Mouse (Mus musculus): Measurements from ENCODE around the gene Nap1l4. TPM values are rescaled to one million over a fixed set of nuclear protein-coding genes. Genes with fewer than 3 reads are reported as not detected.

Gene Nap1l4
- polyA plus RNA-seq, 1 experiment, result 50.0 TPM

DNA sequence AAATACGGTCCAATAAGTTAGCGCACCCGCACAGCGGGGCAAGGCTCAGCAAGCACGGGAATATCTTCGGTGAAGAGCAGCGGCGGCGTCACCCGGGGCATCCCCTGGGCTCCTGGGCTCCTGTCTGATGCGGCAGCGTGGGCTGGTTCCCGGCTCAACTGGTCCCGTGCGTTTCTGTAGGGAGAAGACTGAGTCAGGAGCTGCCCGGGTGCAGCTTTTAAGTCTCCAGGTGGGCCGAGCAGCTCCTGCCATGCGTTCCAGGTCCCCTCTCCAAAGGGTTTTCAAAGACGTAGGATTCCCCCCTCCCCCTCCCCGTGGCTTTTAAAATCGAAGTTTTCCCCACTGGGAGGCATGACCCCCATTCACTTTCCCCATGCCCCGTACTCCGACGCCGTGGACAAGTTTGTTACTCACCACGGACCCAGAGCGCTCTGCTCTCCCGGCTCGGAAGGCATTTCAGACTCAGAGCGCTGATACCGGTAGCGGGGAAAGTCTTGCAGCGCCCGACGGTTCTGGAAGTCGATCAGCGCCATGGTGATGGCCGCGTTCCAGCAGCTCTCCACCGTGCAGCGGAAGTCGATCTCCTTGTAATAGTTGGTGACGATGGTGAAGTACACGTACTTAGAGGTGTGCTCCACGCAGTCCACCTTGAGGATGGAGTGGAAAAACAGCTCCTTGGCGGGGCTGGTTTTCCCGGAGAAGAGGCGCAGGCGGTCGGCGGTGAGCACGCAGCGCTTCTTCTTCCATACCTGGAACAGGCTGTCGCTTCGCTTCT, 47.1 kb downstream of the Nap1l4 start:
- Histone ChIP-seq H3K4me3 (ENCODE audit: extremely low read depth, insufficient read depth, insufficient read length) (peak overlapping the region; percentile 25; the same call in 1 of the 2 replicates), H3K27me3 (ENCODE audit: control insufficient read depth, insufficient read depth, low read length) (peaks cover 15% of the 10 kb centered on the region), H3K36me3 (ENCODE audit: control insufficient read depth, insufficient read depth, low read length) (no peaks in the 10 kb centered on the region), H3K27ac (ENCODE audit: insufficient read depth, low read length) (no peak overlapping the region), H3K4me1 (ENCODE audit: control insufficient read depth, insufficient read depth, insufficient read length) (peaks cover 3% of the 10 kb centered on the region; the same call in 1 of the 2 replicates)
- 6% methylated on average over 55 of the region's 55 CpGs for WGBS
- DNase-seq (ENCODE audit: low read depth in 1 of 2, low spot score in 2 of 2), result no peak
- TF ChIP-seq POLR2A (IDR thresholded peaks at IDR 0.05; ENCODE audit: low read depth, low read length) (no peak), CTCF (IDR thresholded peaks at IDR 0.05; ENCODE audit: extremely low read depth, insufficient read depth, insufficient read length, insufficient replicate concordance) (no peak)

DNA sequence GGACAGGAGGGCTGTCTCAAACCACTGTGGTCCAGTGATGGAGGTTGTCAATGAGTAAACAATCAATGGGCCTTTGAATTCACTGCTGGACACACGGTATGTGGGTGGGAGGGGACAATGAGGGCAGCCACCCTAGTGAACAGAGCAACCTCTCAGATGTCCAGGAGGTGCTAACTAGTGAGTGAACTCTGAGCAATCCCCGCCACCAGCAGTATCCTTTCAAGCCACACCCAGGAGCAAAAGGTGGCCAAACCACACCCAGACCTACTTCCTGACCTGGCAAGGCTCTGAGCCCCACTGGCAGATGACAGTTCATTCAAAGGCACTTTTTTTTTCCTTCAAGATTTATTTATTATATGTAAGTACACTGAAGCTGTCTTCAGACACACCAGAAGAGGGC, 48.0 kb downstream of the Nap1l4 start:
- WGBS, result 51% methylated on average over 2 of the region's 2 CpGs
- DNase-seq (ENCODE audit: low read depth in 1 of 2, low spot score in 2 of 2), result no peak

DNA sequence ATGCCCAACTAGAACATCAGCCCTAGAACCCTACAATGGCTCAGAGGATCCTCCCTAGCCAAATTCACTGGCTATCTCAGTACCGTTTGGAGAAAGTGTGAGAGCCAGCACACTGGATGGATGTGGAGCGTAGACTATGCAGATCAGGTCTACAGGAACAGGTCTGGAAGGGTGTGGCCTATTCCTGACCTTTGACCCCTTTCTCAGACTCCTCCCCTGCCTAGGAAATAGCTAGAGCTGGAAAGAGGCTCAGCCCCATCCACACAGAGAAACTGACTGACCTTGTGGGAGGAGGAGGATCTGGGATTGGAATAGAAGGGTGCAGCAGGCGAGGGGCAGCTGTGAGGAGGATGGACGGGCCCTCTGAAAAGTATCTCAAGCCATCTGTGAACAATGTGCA, 50.3 kb downstream of the Nap1l4 start:
- Histone ChIP-seq H3K27me3 (ENCODE audit: control insufficient read depth, insufficient read depth, low read length) (peaks cover 12% of the 10 kb centered on the region), H3K27ac (ENCODE audit: insufficient read depth, low read length) (no peak overlapping the region), H3K36me3 (ENCODE audit: control insufficient read depth, insufficient read depth, low read length) (no peaks in the 10 kb centered on the region), H3K4me3 (ENCODE audit: extremely low read depth, insufficient read depth, insufficient read length) (no peak overlapping the region), H3K4me1 (ENCODE audit: control insufficient read depth, insufficient read depth, insufficient read length) (peaks cover 3% of the 10 kb centered on the region; the same call in 1 of the 2 replicates)
- DNase-seq (ENCODE audit: low read depth in 1 of 2, low spot score in 2 of 2), result no peak
- WGBS, result 93% methylated on average over 4 of the region's 4 CpGs
- TF ChIP-seq CTCF (IDR thresholded peaks at IDR 0.05; ENCODE audit: extremely low read depth, insufficient read depth, insufficient read length, insufficient replicate concordance) (no peak), POLR2A (IDR thresholded peaks at IDR 0.05; ENCODE audit: low read depth, low read length) (no peak)

More for the DNA sequence above, 48.0 kb downstream of the Nap1l4 start:
- Histone ChIP-seq H3K27me3 (ENCODE audit: control insufficient read depth, insufficient read depth, low read length) (peaks cover 15% of the 10 kb centered on the region), H3K27ac (ENCODE audit: insufficient read depth, low read length) (no peak overlapping the region), H3K4me3 (ENCODE audit: extremely low read depth, insufficient read depth, insufficient read length) (no peak overlapping the region), H3K4me1 (ENCODE audit: control insufficient read depth, insufficient read depth, insufficient read length) (peaks cover 3% of the 10 kb centered on the region; the same call in 1 of the 2 replicates), H3K36me3 (ENCODE audit: control insufficient read depth, insufficient read depth, low read length) (no peaks in the 10 kb centered on the region)
- TF ChIP-seq POLR2A (IDR thresholded peaks at IDR 0.05; ENCODE audit: low read depth, low read length), result no peak
- no peak for TF ChIP-seq CTCF (IDR thresholded peaks at IDR 0.05; ENCODE audit: extremely low read depth, insufficient read depth, insufficient read length, insufficient replicate concordance)

DNA sequence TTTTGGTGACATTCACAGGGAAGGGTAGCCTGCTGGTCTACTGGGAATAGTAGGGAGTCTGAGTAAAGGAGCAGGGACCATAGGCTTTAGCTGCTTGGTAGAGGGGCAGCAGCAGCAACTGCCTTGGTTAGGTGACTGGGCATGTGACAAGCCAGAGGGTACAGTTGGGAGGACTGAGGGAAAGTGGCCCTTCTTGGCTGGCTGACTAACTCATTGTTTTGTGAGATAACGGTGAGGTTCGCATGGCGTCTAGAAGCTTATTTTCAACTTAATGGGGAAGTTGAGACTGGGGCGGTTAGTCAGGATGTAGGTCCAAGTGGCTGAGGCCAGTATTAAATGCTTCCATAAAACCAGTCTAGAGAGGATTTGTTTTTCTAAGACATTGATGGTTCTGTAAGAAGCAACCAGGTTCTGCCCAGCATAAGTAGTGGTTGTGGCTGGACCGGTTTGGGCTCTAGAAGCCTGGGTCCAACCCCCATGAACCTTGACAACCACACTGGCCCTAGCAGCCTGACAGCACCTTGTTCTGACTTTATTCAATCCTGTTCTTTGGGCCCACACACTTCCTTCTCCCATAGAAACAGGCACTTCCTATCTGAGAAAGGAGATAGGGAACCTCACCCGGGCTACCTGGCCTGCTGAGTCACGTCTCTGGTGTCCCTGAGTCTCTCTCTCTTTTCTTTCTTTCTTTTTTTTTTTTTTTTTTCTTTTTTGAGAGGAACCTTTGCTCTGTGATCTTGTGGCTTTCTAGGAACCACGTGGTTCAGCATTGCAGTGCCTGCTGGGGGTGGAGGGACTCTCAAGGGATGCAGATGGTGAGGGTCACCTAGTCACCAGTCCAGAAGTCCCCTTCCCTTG, 53.6 kb downstream of the Nap1l4 start:
- H3K36me3 ChIP-seq (ENCODE audit: control insufficient read depth, insufficient read depth, low read length), result no peaks in the 10 kb centered on the region
- H3K27ac ChIP-seq (ENCODE audit: insufficient read depth, low read length), result no peak overlapping the region
- H3K27me3 ChIP-seq (ENCODE audit: control insufficient read depth, insufficient read depth, low read length), result no peaks in the 10 kb centered on the region
- TF ChIP-seq POLR2A (IDR thresholded peaks at IDR 0.05; ENCODE audit: low read depth, low read length) (no peak), CTCF (IDR thresholded peaks at IDR 0.05; ENCODE audit: extremely low read depth, insufficient read depth, insufficient read length, insufficient replicate concordance) (no peak)
- no peak for DNase-seq (ENCODE audit: low read depth in 1 of 2, low spot score in 2 of 2)
- WGBS, result 16% methylated on average over 8 of the region's 8 CpGs
- no peak overlapping the region for H3K4me3 ChIP-seq (ENCODE audit: extremely low read depth, insufficient read depth, insufficient read length)
- no peaks in the 10 kb centered on the region for H3K4me1 ChIP-seq (ENCODE audit: control insufficient read depth, insufficient read depth, insufficient read length)

DNA sequence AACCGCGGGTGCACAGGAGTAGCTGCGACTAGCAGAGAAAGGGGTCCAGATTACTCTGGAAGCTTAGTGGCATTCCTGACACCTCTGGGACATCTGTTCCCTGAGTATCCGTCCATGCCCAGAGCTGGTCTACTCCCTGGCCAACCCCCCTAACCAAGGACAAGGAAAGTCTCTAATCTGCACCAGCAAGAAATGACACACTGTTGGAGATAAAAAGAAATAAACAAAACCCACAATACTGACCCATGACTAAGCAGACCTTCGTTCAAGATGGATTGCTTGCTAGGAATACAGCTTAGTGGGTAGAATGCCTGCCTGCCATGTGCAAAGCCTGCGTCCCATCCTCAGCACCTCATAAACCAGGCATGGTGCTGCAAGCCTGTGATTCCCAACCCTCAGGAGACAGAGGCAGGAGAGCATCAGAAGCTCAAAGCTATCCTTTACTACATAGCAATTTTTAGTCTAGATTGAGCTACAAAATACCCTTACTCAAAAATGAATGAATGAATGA, 55.2 kb downstream of the Nap1l4 start:
- no peaks in the 10 kb centered on the region for H3K27me3 ChIP-seq (ENCODE audit: control insufficient read depth, insufficient read depth, low read length)
- H3K4me3 ChIP-seq (ENCODE audit: extremely low read depth, insufficient read depth, insufficient read length), result no peak overlapping the region
- no peak for DNase-seq (ENCODE audit: low read depth in 1 of 2, low spot score in 2 of 2)
- H3K36me3 ChIP-seq (ENCODE audit: control insufficient read depth, insufficient read depth, low read length), result no peaks in the 10 kb centered on the region
- H3K27ac ChIP-seq (ENCODE audit: insufficient read depth, low read length), result no peak overlapping the region
- WGBS, result 86% methylated on average over 6 of the region's 6 CpGs
- no peaks in the 10 kb centered on the region for H3K4me1 ChIP-seq (ENCODE audit: control insufficient read depth, insufficient read depth, insufficient read length)
- no peak for TF ChIP-seq CTCF (IDR thresholded peaks at IDR 0.05; ENCODE audit: extremely low read depth, insufficient read depth, insufficient read length, insufficient replicate concordance)
- no peak for TF ChIP-seq POLR2A (IDR thresholded peaks at IDR 0.05; ENCODE audit: low read depth, low read length)

GRCm38 (mm10) chr7:143489735-143490134, 59.2 kb downstream of the Nap1l4 start:
- 88% methylated on average over 6 of the region's 6 CpGs for WGBS
- no peak for DNase-seq (ENCODE audit: low read depth in 1 of 2, low spot score in 2 of 2)
- no peak for TF ChIP-seq CTCF (IDR thresholded peaks at IDR 0.05; ENCODE audit: extremely low read depth, insufficient read depth, insufficient read length, insufficient replicate concordance)
- TF ChIP-seq POLR2A (IDR thresholded peaks at IDR 0.05; ENCODE audit: low read depth, low read length), result no peak
- H3K27ac ChIP-seq (ENCODE audit: insufficient read depth, low read length), result no peak overlapping the region
- no peaks in the 10 kb centered on the region for H3K36me3 ChIP-seq (ENCODE audit: control insufficient read depth, insufficient read depth, low read length)
- H3K27me3 ChIP-seq (ENCODE audit: control insufficient read depth, insufficient read depth, low read length), result no peaks in the 10 kb centered on the region
- H3K4me3 ChIP-seq (ENCODE audit: extremely low read depth, insufficient read depth, insufficient read length), result no peak overlapping the region
- H3K4me1 ChIP-seq (ENCODE audit: control insufficient read depth, insufficient read depth, insufficient read length), result no peaks in the 10 kb centered on the region
